8 mouse cellular contexts compared by ENCODE assay signal in the genomic region with DNA sequence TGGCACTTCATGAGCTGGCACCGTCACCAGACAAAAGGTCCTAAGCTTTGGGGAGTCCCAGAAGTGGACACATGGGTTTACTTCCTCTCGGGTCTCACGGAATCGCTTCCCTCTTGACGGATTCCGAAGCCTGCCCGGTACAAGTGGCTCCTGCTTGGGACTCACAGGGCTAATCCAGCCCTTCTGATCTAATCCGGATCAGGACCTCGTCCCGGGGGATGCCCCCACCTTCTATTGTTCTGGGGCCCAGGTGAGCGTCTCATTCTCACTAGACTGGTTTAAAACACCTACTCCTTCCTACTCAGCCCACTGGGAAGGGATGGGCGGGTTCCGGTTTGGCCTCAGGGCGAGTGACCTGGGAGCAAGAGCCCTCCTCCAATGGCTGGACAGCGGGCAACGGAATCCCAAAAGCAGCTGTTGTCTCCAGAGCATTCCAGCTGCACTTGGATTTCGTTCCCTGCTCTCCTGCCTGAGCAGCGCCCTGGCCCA. TPM values are rescaled to one million over a fixed set of nuclear protein-coding genes. Genes with fewer than 3 reads are reported as not detected.
DNase-seq lines count a peak whose midpoint lies in the region; ATAC-seq and TF ChIP-seq lines count a peak whose summit lies in the region.

No protein-coding gene starts in this region.

- ATAC-seq in granulocyte monocyte progenitor cell, adult 5-6 weeks (replicated peaks; ENCODE audit: poor library complexity, severe bottlenecking), result peak; percentile 3
- ATAC-seq in kidney, postnatal 0 days (replicated peaks; ENCODE audit: low FRiP score, low read depth), result no peak
- peak; percentile 12; the same call in 1 of the 2 replicates for ATAC-seq in megakaryocyte, adult 5-6 weeks (ENCODE audit: poor library complexity, severe bottlenecking)

- DNase-seq in adrenal gland, postnatal 14 days, result peak; percentile 49
- DNase-seq in adrenal gland, postnatal 10 days, result no peak
- DNase-seq in ES-E14 (ENCODE audit: low read depth, low spot score), result no peak
- no peak for DNase-seq in kidney, postnatal 0 days (ENCODE audit: low spot score)
- DNase-seq in yolk sac, embryonic 10.5 days (ENCODE audit: low spot score), result peak; percentile 38
- no peak for DNase-seq in right cerebral cortex, postnatal 10 days (ENCODE audit: low spot score in 2 of 2)

- 8% methylated on average over 18 of the region's 18 CpGs for WGBS in kidney, postnatal 0 days

- H3K9ac ChIP-seq in ES-E14 (ENCODE audit: insufficient read depth, low read depth, low read length, poor library complexity, severe bottlenecking), result peak overlapping the region; percentile 78
- H3K9ac ChIP-seq in kidney, postnatal 0 days (ENCODE audit: low read depth, low read length), result peak overlapping the region; percentile 83

- H3K4me2 ChIP-seq in kidney, postnatal 0 days (ENCODE audit: low read length), result peak overlapping the region; percentile 100

- H3K9me3 ChIP-seq in ES-E14 (ENCODE audit: control insufficient read depth, insufficient read depth, low read depth, low read length), result no peaks in the 10 kb centered on the region
- no peaks in the 10 kb centered on the region for H3K9me3 ChIP-seq in kidney, postnatal 0 days (replicated peaks; ENCODE audit: low read length)

- in situ Hi-C loops in ES-E14 (cut with MboI; ENCODE audit: low sequenced_read_pairs in 2 of 2, unreplicated experiment in 2 of 2), result no loop called here

- H3K27ac ChIP-seq in ES-E14 (ENCODE audit: insufficient read depth, low read depth, low read length, poor library complexity, severe bottlenecking), result peak overlapping the region; percentile 82
- H3K27ac ChIP-seq in kidney, postnatal 0 days, result peak overlapping the region; percentile 97

- H3K4me1 ChIP-seq in ES-E14 (ENCODE audit: control insufficient read depth in 2 of 2, insufficient read depth in 2 of 2, low read length in 2 of 2, poor library complexity in 1 of 2), result peaks cover 6 to 11% of the 10 kb centered on the region in 2 experiments; a peak in 2 of 4 replicates
- peaks cover 14% of the 10 kb centered on the region for H3K4me1 ChIP-seq in kidney, postnatal 0 days (replicated peaks; ENCODE audit: insufficient read depth, low read length)

- peak overlapping the region; percentile 73 to 82 for H3K4me3 ChIP-seq in ES-E14 (ENCODE audit: insufficient read depth in 1 of 2, low read depth in 1 of 2, low read length in 2 of 2, poor library complexity in 1 of 2, severe bottlenecking in 1 of 2)
- peak overlapping the region; percentile 77 for H3K4me3 ChIP-seq in kidney, postnatal 0 days (replicated peaks; ENCODE audit: low read depth, low read length)

- no peaks in the 10 kb centered on the region for H3K27me3 ChIP-seq in kidney, postnatal 0 days (ENCODE audit: insufficient read depth, low read length)

- peaks cover 49% of the 10 kb centered on the region for H3K36me3 ChIP-seq in ES-E14 (ENCODE audit: control insufficient read depth, insufficient read depth, low read length, poor library complexity, severe bottlenecking)
- peaks cover 28% of the 10 kb centered on the region for H3K36me3 ChIP-seq in kidney, postnatal 0 days (ENCODE audit: insufficient read depth, low read length)

- no peak for TF ChIP-seq CTCF in kidney, postnatal 0 days (IDR thresholded peaks at IDR 0.05; ENCODE audit: low read depth)

TF ChIP-seq in ES-E14, 5 proteins besides CTCF, POLR2A, EP300 and RAD21:
- TF ChIP-seq ZNF384 (IDR thresholded peaks at IDR 0.05; ENCODE audit: low read depth, low read length) (no peak), CHD2 (IDR thresholded peaks at IDR 0.05; ENCODE audit: low read depth, low read length) (no peak), MAFK (IDR thresholded peaks at IDR 0.05; ENCODE audit: insufficient read depth, low read depth, low read length) (no peak), ZC3H11A (IDR thresholded peaks at IDR 0.05; ENCODE audit: borderline replicate concordance, low read depth, low read length) (no peak), HCFC1 (IDR thresholded peaks at IDR 0.05; ENCODE audit: borderline replicate concordance, insufficient read depth, low read length) (no peak)

RNA-seq across cellular contexts. Expression of a gene that starts 0.7 kb away (rescaled TPM):
- 55.5 and 67.2 TPM in 2 replicates for total RNA-seq in adrenal gland, postnatal 14 days (2021)
- total RNA-seq in adrenal gland, postnatal 10 days (2021), result 10 to 100 TPM; 64.1 to 68.2 TPM
- 36.6 and 57.3 TPM in 2 replicates for total RNA-seq in ES-E14 (2012; rRNA removed)
- total RNA-seq in granulocyte monocyte progenitor cell, adult 5-6 weeks (2014; fragmentation: Nextera tagmentation), result 39.4 and 44.0 TPM in 2 replicates
- 17.3 and 17.8 TPM in 2 replicates for total RNA-seq in granulocyte monocyte progenitor cell, adult 5-6 weeks (2017)
- polyA plus RNA-seq in kidney, postnatal 0 days (2015; fragmentation: Nextera tagmentation; extraction: Ambion mirVana), result 67.7 and 69.2 TPM in 2 replicates
- 36.8 and 40.7 TPM in 2 replicates for total RNA-seq in megakaryocyte, adult 5-6 weeks (2015)
- 15.2 and 22.7 TPM in 2 replicates for total RNA-seq in megakaryocyte, adult 5-6 weeks (2017)

RNA-seq across cellular contexts. Expression of a gene that starts 1.7 kb away (rescaled TPM):
- 48.8 and 51.5 TPM in 2 replicates for total RNA-seq in adrenal gland, postnatal 14 days (2021)
- total RNA-seq in adrenal gland, postnatal 10 days (2021), result 10 to 100 TPM; 42.3 to 51.9 TPM
- total RNA-seq in ES-E14 (2012; rRNA removed), result 112 and 209 TPM in 2 replicates
- total RNA-seq in granulocyte monocyte progenitor cell, adult 5-6 weeks (2014; fragmentation: Nextera tagmentation), result 91.3 and 111 TPM in 2 replicates
- 38.1 and 45.2 TPM in 2 replicates for total RNA-seq in granulocyte monocyte progenitor cell, adult 5-6 weeks (2017)
- 102 and 114 TPM in 2 replicates for polyA plus RNA-seq in kidney, postnatal 0 days (2015; fragmentation: Nextera tagmentation; extraction: Ambion mirVana)
- 46.8 and 52.0 TPM in 2 replicates for total RNA-seq in megakaryocyte, adult 5-6 weeks (2015)
- total RNA-seq in megakaryocyte, adult 5-6 weeks (2017), result 21.9 and 22.5 TPM in 2 replicates

RNA-seq across cellular contexts. Expression of a gene that starts 7.9 kb away (rescaled TPM):
- 99.2 and 110 TPM in 2 replicates for total RNA-seq in adrenal gland, postnatal 14 days (2021)
- 10 to 100 TPM; 80.6 to 83.7 TPM for total RNA-seq in adrenal gland, postnatal 10 days (2021)
- total RNA-seq in ES-E14 (2012; rRNA removed), result 344 and 404 TPM in 2 replicates
- 294 and 388 TPM in 2 replicates for total RNA-seq in granulocyte monocyte progenitor cell, adult 5-6 weeks (2014; fragmentation: Nextera tagmentation)
- total RNA-seq in granulocyte monocyte progenitor cell, adult 5-6 weeks (2017), result 284 and 334 TPM in 2 replicates
- polyA plus RNA-seq in kidney, postnatal 0 days (2015; fragmentation: Nextera tagmentation; extraction: Ambion mirVana), result 118 and 132 TPM in 2 replicates
- total RNA-seq in megakaryocyte, adult 5-6 weeks (2015), result 87.2 and 93.2 TPM in 2 replicates
- 118 and 119 TPM in 2 replicates for total RNA-seq in megakaryocyte, adult 5-6 weeks (2017)

RNA-seq across cellular contexts. Expression of a gene that starts 10.6 kb away (rescaled TPM):
- total RNA-seq in adrenal gland, postnatal 14 days (2021), result 91.0 and 102 TPM in 2 replicates
- 100 to 1,000 TPM in 1 of 2 experiments, 10 to 100 TPM in 1; 93.8 to 126 TPM for total RNA-seq in adrenal gland, postnatal 10 days (2021)
- 56.9 and 78.8 TPM in 2 replicates for total RNA-seq in ES-E14 (2012; rRNA removed)
- 18.1 and 19.3 TPM in 2 replicates for total RNA-seq in granulocyte monocyte progenitor cell, adult 5-6 weeks (2014; fragmentation: Nextera tagmentation)
- total RNA-seq in granulocyte monocyte progenitor cell, adult 5-6 weeks (2017), result 14.7 and 18.0 TPM in 2 replicates
- polyA plus RNA-seq in kidney, postnatal 0 days (2015; fragmentation: Nextera tagmentation; extraction: Ambion mirVana), result 67.6 and 75.9 TPM in 2 replicates
- total RNA-seq in megakaryocyte, adult 5-6 weeks (2015), result 2.1 and 3.3 TPM in 2 replicates
- total RNA-seq in megakaryocyte, adult 5-6 weeks (2017), result 3.1 and 4.0 TPM in 2 replicates

RNA-seq across cellular contexts. Expression of a gene that starts 29.5 kb away (rescaled TPM):
- total RNA-seq in adrenal gland, postnatal 14 days (2021), result 4.7 and 7.7 TPM in 2 replicates
- 1 to 10 TPM; 6.1 to 9.6 TPM for total RNA-seq in adrenal gland, postnatal 10 days (2021)
- total RNA-seq in ES-E14 (2012; rRNA removed), result 13.7 and 18.1 TPM in 2 replicates
- 2.0 and 2.3 TPM in 2 replicates for total RNA-seq in granulocyte monocyte progenitor cell, adult 5-6 weeks (2014; fragmentation: Nextera tagmentation)
- total RNA-seq in granulocyte monocyte progenitor cell, adult 5-6 weeks (2017), result 0.43 TPM in 1 of 2 replicates, not detected in the other
- polyA plus RNA-seq in kidney, postnatal 0 days (2015; fragmentation: Nextera tagmentation; extraction: Ambion mirVana), result 8.3 and 8.6 TPM in 2 replicates
- 0.18 and 0.21 TPM in 2 replicates for total RNA-seq in megakaryocyte, adult 5-6 weeks (2015)
- not detected in 2 replicates for total RNA-seq in megakaryocyte, adult 5-6 weeks (2017)

Comparison
In these comparisons a context has a peak if more than half of its experiments do, and no peak if none do; other contexts are left out.
1. DNase-seq: peak in adrenal gland, postnatal 14 days (single experiment) and yolk sac, embryonic 10.5 days (single experiment); none in adrenal gland, postnatal 10 days (single experiment), ES-E14 (single experiment), kidney, postnatal 0 days (single experiment) and right cerebral cortex, postnatal 10 days (0 of 2).